Mouse (Mus musculus) ES-E14 (cell line): ENCODE measurements at regions not wholly inside any gene's neighbourhood (a gene's known extent, or its start where the extent isn't known, plus 50 kb on each side); places are given as distances from the start of the nearest gene placed in this dataset.
"Not testable (repeated sequence)": the region's sequence is repeated elsewhere in the genome, so short reads cannot be mapped to it uniquely, and the experiment has no call there.

Experiments used
- DNase-seq: peaks from one replicate; pipeline ENCODE4 v3.0.0-alpha.2; 2013; ENCODE audit warnings: low read depth, low spot score
- H3K27ac ChIP-seq: 2 replicates; pipeline ENCODE4 v1.5.1; 2012; ENCODE audit warnings: low read depth, mild to moderate bottlenecking, low read length, moderate library complexity, mixed read lengths; ENCODE audit not compliant: poor library complexity, insufficient read depth, severe bottlenecking
- H3K36me3 ChIP-seq: 2 replicates; pipeline ENCODE4 v1.6.1; 2012; ENCODE audit warnings: mild to moderate bottlenecking, low read length, moderate library complexity, mixed read lengths; ENCODE audit not compliant: control insufficient read depth, poor library complexity, insufficient read depth, severe bottlenecking
- H3K4me1 ChIP-seq, 2 experiments: fragments of 150-350 bp in 1 of 2; sonication (generic) in 1 of 2; 2 replicates each; pipeline ENCODE4 v1.6.1; 2012; ENCODE audit warnings: low read length in 2 of 2, mild to moderate bottlenecking in 1 of 2, mixed read lengths in 1 of 2; ENCODE audit not compliant: control insufficient read depth in 2 of 2, insufficient read depth in 2 of 2, poor library complexity in 1 of 2
- H3K4me3 ChIP-seq, 2 experiments: fragments of 150-350 bp in 1 of 2; sonication (generic) in 1 of 2; 2 replicates each; pipeline ENCODE4 v1.5.1; 2012; ENCODE audit warnings: low read length in 2 of 2, low read depth in 1 of 2, mild to moderate bottlenecking in 1 of 2, mixed read lengths in 1 of 2; ENCODE audit not compliant: insufficient read depth in 1 of 2, poor library complexity in 1 of 2, severe bottlenecking in 1 of 2
- H3K9ac ChIP-seq: 2 replicates; pipeline ENCODE4 v1.6.1; 2012; ENCODE audit warnings: low read depth, mild to moderate bottlenecking, low read length, mixed read lengths; ENCODE audit not compliant: poor library complexity, insufficient read depth, severe bottlenecking
- H3K9me3 ChIP-seq: fragments of 150-350 bp; sonication (generic); 2 replicates; pipeline ENCODE4 v1.6.1; 2012; ENCODE audit warnings: low read depth, mild to moderate bottlenecking, low read length; ENCODE audit not compliant: control insufficient read depth, insufficient read depth
- CHD2 ChIP-seq: IDR thresholded peaks from 2 replicates; pipeline ENCODE4 v1.6.1; 2014; ENCODE audit warnings: mild to moderate bottlenecking, low read depth, low read length, inconsistent platforms
- HCFC1 ChIP-seq: IDR thresholded peaks from 2 replicates; pipeline ENCODE4 v1.6.1; 2012; ENCODE audit warnings: low read length, inconsistent platforms, borderline replicate concordance; ENCODE audit not compliant: insufficient read depth
- MAFK ChIP-seq: IDR thresholded peaks from 2 replicates; pipeline ENCODE4 v1.6.1; 2014; ENCODE audit warnings: mild to moderate bottlenecking, low read depth, low read length, inconsistent platforms; ENCODE audit not compliant: insufficient read depth
- ZC3H11A ChIP-seq: IDR thresholded peaks from 2 replicates; pipeline ENCODE4 v1.6.1; 2012; ENCODE audit warnings: low read depth, mild to moderate bottlenecking, inconsistent platforms, low read length, borderline replicate concordance
- ZNF384 ChIP-seq: IDR thresholded peaks from 2 replicates; pipeline ENCODE4 v1.6.1; 2012; ENCODE audit warnings: low read depth, low read length, inconsistent platforms
- in situ Hi-C, 2 experiments: fragments of 600-800 bp; cut with MboI; formaldehyde crosslinking; loops; one replicate each; pipeline ENCODE4 v1.15.1; 2025; ENCODE audit warnings: low sequenced_read_pairs in 2 of 2, inconsistent platforms in 1 of 2; ENCODE audit not compliant: unreplicated experiment in 2 of 2

DNA sequence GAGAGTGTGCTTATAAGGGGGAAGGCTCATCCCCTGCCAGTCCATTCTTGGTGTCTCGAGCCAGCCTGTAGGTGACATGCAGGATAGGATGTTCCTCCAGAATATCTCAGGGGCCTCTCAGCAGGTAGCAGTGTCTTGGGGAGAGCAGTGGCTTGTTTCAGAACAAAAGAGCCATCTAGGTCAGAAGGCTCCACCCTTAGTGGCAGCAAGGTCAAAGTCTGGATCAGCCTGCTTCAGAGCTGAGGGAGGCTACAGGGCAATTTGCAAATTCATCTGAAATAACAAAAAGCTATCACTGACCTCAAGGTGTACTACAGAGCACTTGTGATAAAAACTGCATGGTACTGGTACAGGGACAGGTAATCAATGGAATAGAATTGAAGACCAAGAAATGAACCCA, 1679.5 kb downstream of the Stim2 start:
- H3K9ac ChIP-seq, H3K36me3 ChIP-seq, H3K4me3 ChIP-seq, in situ Hi-C loops, H3K9me3 ChIP-seq, H3K4me1 ChIP-seq: not testable (repeated sequence)
- H3K27ac ChIP-seq = 0 out of 2 replicates have a peak overlapping the region, but pooled peaks have one; percentile 10
- DNase-seq = peak; percentile 35

GRCm38 (mm10) chr5:55691114-55691742, 1692.9 kb downstream of the Stim2 start:
- H3K27ac ChIP-seq = no peak overlapping the region
- no peak for DNase-seq
- H3K9me3 ChIP-seq = no peaks in the 10 kb centered on the region
- no peak for TF ChIP-seq CHD2
- TF ChIP-seq HCFC1 = no peak
- no peak for TF ChIP-seq ZNF384
- in situ Hi-C loops = no loop called here
- no peak overlapping the region for H3K9ac ChIP-seq
- H3K4me3 ChIP-seq = no peak overlapping the region
- no peaks in the 10 kb centered on the region for H3K4me1 ChIP-seq
- no peaks in the 10 kb centered on the region for H3K36me3 ChIP-seq

DNA sequence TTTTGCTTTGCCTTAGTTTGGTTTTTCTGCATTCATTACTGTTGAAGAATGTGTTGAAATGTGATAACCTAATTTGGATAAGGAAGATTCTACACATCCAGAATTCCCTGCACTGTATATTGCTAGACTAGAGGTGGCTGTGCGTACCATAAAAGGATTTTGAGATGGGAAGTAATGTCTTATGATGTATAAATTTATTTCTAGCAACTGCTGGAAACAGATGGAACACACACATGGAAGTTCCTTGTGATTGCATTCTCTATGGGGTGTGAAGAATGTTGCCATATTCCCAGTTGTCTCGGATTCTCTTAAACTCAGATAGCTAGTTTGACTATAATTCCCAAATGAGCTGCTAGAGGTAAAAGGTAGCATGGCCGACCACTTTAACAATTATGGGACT, 1706.2 kb downstream of the Stim2 start:
- Histone ChIP-seq H3K36me3 (no peaks in the 10 kb centered on the region), H3K27ac (no peak overlapping the region), H3K9me3 (no peaks in the 10 kb centered on the region), H3K4me3 (no peak overlapping the region), H3K4me1 (no peaks in the 10 kb centered on the region), H3K9ac (no peak overlapping the region)
- in situ Hi-C loops = no loop called here
- DNase-seq = no peak
- no peak for TF ChIP-seq MAFK
- TF ChIP-seq ZC3H11A = no peak

DNA sequence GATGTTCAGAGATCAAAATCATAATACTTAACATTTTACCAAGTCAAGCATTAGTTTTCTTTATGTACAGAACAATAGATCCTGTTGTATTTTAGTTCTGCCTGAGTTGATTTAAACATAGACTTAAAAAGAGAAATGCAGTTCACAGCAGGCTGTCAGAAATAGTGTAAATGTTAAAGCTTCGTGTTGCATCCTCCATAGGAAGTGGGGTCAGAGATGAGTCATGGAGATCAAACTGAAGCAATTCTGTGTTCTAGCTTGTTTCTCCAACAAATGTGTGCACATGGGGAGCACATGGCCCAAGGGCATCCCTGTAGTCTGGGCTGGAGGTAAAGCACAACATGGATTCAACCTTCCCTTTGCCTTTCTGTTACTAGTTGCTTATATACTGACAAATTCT, 1713.5 kb downstream of the Stim2 start:
- no peaks in the 10 kb centered on the region for H3K36me3 ChIP-seq
- in situ Hi-C loops = no loop called here
- no peaks in the 10 kb centered on the region for H3K9me3 ChIP-seq
- no peaks in the 10 kb centered on the region for H3K4me1 ChIP-seq
- no peak overlapping the region for H3K9ac ChIP-seq
- no peak overlapping the region for H3K4me3 ChIP-seq
- TF ChIP-seq ZNF384 (no peak), MAFK (no peak), ZC3H11A (no peak), CHD2 (no peak), HCFC1 (no peak)
- H3K27ac ChIP-seq = no peak overlapping the region
- no peak for DNase-seq

DNA sequence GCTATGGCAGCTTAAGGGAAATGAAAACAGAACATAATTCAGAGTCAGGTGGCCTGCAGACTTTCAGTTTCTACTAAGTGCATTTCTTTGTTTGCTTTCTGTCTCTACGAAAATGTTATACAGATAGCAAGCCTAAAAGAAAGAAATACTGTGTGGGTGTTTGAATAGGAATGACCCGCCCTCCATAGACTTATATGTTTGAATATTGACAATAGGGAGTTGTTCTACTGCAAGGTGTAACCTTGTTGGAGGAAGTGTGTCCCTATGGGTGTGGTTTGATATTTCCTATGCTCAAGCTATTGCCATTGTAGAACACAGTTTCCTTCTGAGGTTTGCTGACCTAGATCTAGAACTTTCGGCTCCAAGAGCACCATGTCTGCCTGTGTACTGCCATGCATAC, 1736.8 kb downstream of the Stim2 start:
- in situ Hi-C loops = no loop called here
- no peak overlapping the region for H3K4me3 ChIP-seq
- no peaks in the 10 kb centered on the region for H3K4me1 ChIP-seq
- no peak for DNase-seq
- no peaks in the 10 kb centered on the region for H3K36me3 ChIP-seq
- H3K27ac ChIP-seq = no peak overlapping the region
- H3K9me3 ChIP-seq = no peaks in the 10 kb centered on the region
- no peak for TF ChIP-seq ZNF384
- TF ChIP-seq ZC3H11A = no peak
- TF ChIP-seq HCFC1 = no peak
- TF ChIP-seq CHD2 = no peak
- TF ChIP-seq MAFK = no peak
- H3K9ac ChIP-seq = no peak overlapping the region
